Mouse (Mus musculus) stomach, postnatal 0 days (tissue): ENCODE measurements around the gene Tulp2. TPM values are rescaled to one million over a fixed set of nuclear protein-coding genes. Genes with fewer than 3 reads are reported as not detected.

Experiments used
- ATAC-seq: fragments of 200-750 bp; cut with Nextera tagmentation; 2 replicates; pipeline ENCODE4 v1.8.0; 2017; ENCODE audit not compliant: low FRiP score, low TSS enrichment
- DNase-seq: peaks from one replicate; pipeline ENCODE4 v3.0.0-alpha.2; 2016; ENCODE audit warnings: low spot score
- H3K27ac ChIP-seq: fragments of 300-500 bp; sonication (generic); replicated peaks from 2 replicates; pipeline ENCODE4 v1.5.1; 2014; ENCODE audit warnings: mild to moderate bottlenecking, control low read depth
- H3K27me3 ChIP-seq: fragments of 300-500 bp; sonication (generic); 2 replicates; pipeline ENCODE4 v1.6.1; 2014; ENCODE audit warnings: low read length; ENCODE audit not compliant: control insufficient read depth, insufficient read depth
- H3K36me3 ChIP-seq: fragments of 300-500 bp; sonication (generic); 2 replicates; pipeline ENCODE4 v1.6.1; 2014; ENCODE audit warnings: low read length, mixed read lengths; ENCODE audit not compliant: control insufficient read depth, insufficient read depth
- H3K4me1 ChIP-seq: fragments of 300-500 bp; sonication (generic); replicated peaks from 2 replicates; pipeline ENCODE4 v1.6.1; 2014; ENCODE audit warnings: antibody characterized with exemption; ENCODE audit not compliant: control insufficient read depth, insufficient read depth
- H3K4me2 ChIP-seq: fragments of 300-500 bp; sonication (generic); replicated peaks from 2 replicates; pipeline ENCODE4 v1.6.1; 2014; ENCODE audit warnings: low read depth, mild to moderate bottlenecking, control low read depth, moderate library complexity
- H3K4me3 ChIP-seq: fragments of 300-500 bp; sonication (generic); 2 replicates; pipeline ENCODE4 v1.5.1; 2014; ENCODE audit warnings: low read depth, low read length, control low read depth
- H3K9ac ChIP-seq: fragments of 300-500 bp; sonication (generic); 2 replicates; pipeline ENCODE4 v1.6.1; 2014; ENCODE audit warnings: mild to moderate bottlenecking, low read length, control low read depth, mixed read lengths
- H3K9me3 ChIP-seq: fragments of 300-500 bp; sonication (generic); 2 replicates; pipeline ENCODE4 v1.6.1; 2016; ENCODE audit warnings: low read length; ENCODE audit not compliant: control insufficient read depth
- CTCF ChIP-seq: IDR thresholded peaks from 2 replicates; pipeline ENCODE4 v1.5.1; 2016; ENCODE audit warnings: antibody characterized with exemption, low read depth, mild to moderate bottlenecking, moderate library complexity
- EP300 ChIP-seq: optimal IDR thresholded peaks from 2 replicates; pipeline ENCODE3; 2016; ENCODE audit warnings: antibody characterized with exemption
- WGBS: fragments of 180-500 bp; shearing (Covaris S2); extraction: QIAGEN DNeasy Blood & Tissue Kit; methylation state at CpG from one replicate; pipeline ENCODE4 v1.1.7; 2014; 5-methylcytosine and 5-hydroxymethylcytosine counted together
- polyA plus RNA-seq: library from polyadenylated mRNA; unstranded; fragments of >200 nt; fragmentation: Nextera tagmentation; extraction: Ambion mirVana; gene quantifications from 2 replicates; pipeline ENCODE4 v1.2.1, GENCODE M21; 2015

Gene Tulp2
- polyA plus RNA-seq, 1 experiment from 2014 or later = 0.32 TPM

DNA sequence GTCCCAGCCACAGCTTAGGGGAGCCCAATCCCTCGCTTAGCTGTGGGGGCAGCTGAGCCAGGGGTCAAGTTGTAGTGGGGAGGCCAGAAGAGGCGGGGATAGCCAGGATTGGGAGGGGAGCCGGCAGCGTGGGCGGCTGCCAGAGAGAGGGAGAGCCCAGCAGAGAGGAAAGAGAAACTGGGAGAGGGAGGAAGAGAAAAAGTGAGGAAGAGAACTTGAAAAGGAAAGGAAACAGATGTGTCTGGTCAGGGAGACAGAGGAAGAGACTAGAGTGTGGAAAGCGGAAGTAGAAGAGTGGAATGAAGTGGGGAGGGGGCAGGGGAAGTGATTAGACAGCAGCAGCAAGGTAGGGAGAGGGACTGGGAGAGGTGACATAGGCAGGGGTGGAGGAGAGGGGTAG, 47.8 kb downstream of the Tulp2 start:
- no peaks in the 10 kb centered on the region for H3K9me3 ChIP-seq
- H3K36me3 ChIP-seq = no peaks in the 10 kb centered on the region
- ATAC-seq (no peak), DNase-seq (no peak)
- H3K4me3 ChIP-seq = no peak overlapping the region
- H3K27me3 ChIP-seq = no peaks in the 10 kb centered on the region
- peak overlapping the region; percentile 24; the same call in 1 of the 2 replicates for H3K27ac ChIP-seq
- TF ChIP-seq CTCF = no peak
- TF ChIP-seq EP300 = no peak
- H3K9ac ChIP-seq = no peak overlapping the region
- WGBS = 23% methylated on average over 6 of the region's 6 CpGs
- 0 out of 2 replicates have a peak, but pooled peaks cover 4% of the 10 kb centered on the region for H3K4me1 ChIP-seq
- H3K4me2 ChIP-seq = peak overlapping the region; percentile 2; the same call in 1 of the 2 replicates

- no peaks in the 10 kb centered on the region for H3K9me3 ChIP-seq
- no peaks in the 10 kb centered on the region for H3K36me3 ChIP-seq
- H3K4me2 ChIP-seq = 0 out of 2 replicates have a peak overlapping the region, but pooled peaks have one; percentile 20
- no peaks in the 10 kb centered on the region for H3K27me3 ChIP-seq
- no peak for DNase-seq
- H3K4me1 ChIP-seq = no peaks in the 10 kb centered on the region
- ATAC-seq = no peak
- TF ChIP-seq CTCF = no peak
- TF ChIP-seq EP300 = no peak
- H3K4me3 ChIP-seq = 0 out of 2 replicates have a peak overlapping the region, but pooled peaks have one; percentile 2
- WGBS = 31% methylated on average over 2 of the region's 2 CpGs
- no peak overlapping the region for H3K9ac ChIP-seq
- peak overlapping the region; percentile 67; the same call in 1 of the 2 replicates for H3K27ac ChIP-seq
Observed at GRCm38 (mm10) chr7:45530643-45531042, 49.0 kb downstream of the Tulp2 start.

GRCm38 (mm10) chr7:45535676-45536075, 54.0 kb downstream of the Tulp2 start:
- no peaks in the 10 kb centered on the region for H3K9me3 ChIP-seq
- no peaks in the 10 kb centered on the region for H3K36me3 ChIP-seq
- no peak overlapping the region for H3K9ac ChIP-seq
- H3K4me2 ChIP-seq = no peak overlapping the region
- ATAC-seq = no peak
- TF ChIP-seq EP300 (no peak), CTCF (peak; percentile 24)
- H3K27me3 ChIP-seq = no peaks in the 10 kb centered on the region
- H3K27ac ChIP-seq = no peak overlapping the region
- no peak overlapping the region for H3K4me3 ChIP-seq
- no peak for DNase-seq
- H3K4me1 ChIP-seq = no peaks in the 10 kb centered on the region; the same call in 1 of the 2 replicates
- 75% methylated on average over 1 of the region's 1 CpGs for WGBS

DNA sequence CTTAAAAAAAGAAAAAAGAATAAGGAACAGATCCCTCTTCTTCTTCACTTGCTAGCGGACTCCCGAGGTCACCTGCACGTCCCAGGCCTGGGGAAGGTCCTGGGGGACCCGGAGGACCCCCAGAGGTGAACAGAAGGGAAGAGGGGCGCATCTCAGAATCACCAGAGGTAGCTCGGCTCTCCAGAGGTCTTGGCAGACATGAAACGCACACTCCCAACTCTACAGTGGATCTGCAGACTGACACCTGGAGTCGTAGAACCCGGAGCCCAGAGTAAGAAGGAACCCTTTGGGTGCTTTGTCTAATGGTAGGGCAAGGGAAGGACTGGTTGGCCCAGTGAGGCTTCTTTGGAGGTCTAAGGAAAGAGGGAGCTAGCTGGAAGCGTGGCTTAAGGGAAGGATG, 55.9 kb downstream of the Tulp2 start:
- TF ChIP-seq EP300 = no peak
- TF ChIP-seq CTCF = no peak
- H3K4me2 ChIP-seq = peak overlapping the region; percentile 77
- WGBS = 78% methylated on average over 10 of the region's 10 CpGs
- ATAC-seq (0 out of 2 replicates have a peak, but pooled peaks have one; percentile 6), DNase-seq (no peak)
- no peaks in the 10 kb centered on the region for H3K27me3 ChIP-seq
- no peak overlapping the region for H3K27ac ChIP-seq
- no peaks in the 10 kb centered on the region; the same call in 1 of the 2 replicates for H3K4me1 ChIP-seq
- no peaks in the 10 kb centered on the region for H3K36me3 ChIP-seq
- H3K9me3 ChIP-seq = no peaks in the 10 kb centered on the region
- H3K9ac ChIP-seq = no peak overlapping the region; the same call in 1 of the 2 replicates
- no peak overlapping the region for H3K4me3 ChIP-seq

DNA sequence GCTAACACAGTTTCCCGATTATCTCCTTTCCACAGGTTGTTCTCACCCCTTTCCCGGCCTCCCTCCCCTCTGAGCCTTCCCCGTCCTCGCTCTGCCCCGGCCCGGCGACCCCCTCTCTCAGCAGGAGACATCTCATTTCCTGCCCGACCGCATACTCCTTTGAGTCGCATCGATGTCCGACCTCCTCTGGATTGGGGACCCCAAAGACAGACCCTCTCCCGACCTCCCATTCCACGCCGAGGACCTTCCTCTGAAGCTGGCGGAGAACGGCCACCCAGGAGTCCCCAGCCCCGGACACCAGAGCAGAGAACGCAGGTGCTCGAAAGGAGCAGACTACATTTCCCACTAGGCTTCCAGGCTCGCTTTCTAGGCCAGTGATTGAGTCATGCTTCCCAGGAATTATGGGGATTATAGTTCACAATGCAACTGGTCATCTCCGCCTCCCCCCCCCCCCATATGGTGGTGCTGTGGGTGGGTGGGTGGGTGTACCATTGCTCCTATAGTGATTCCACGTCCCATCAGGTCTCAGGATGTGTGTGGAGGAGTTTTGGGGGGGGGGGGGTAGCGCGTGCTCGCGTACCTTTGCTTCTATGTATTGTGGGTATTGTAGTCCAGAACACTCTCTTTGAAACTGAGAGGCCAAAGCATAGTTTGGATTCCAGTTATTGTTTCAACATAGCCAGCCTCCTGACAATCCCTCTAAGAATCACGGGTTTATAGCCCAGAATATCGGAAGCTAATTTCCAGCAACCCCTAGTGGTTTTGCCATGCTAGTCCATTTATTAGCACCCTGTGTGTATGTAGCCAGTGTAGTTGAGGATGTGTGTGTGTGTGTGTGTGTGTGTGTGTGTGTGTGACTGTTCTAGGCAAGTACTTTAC, 56.7 kb downstream of the Tulp2 start:
- H3K4me1 ChIP-seq = no peaks in the 10 kb centered on the region; the same call in 1 of the 2 replicates
- peak; percentile 66 for TF ChIP-seq CTCF
- no peak for TF ChIP-seq EP300
- no peak overlapping the region for H3K27ac ChIP-seq
- no peaks in the 10 kb centered on the region for H3K36me3 ChIP-seq
- H3K9ac ChIP-seq = peak overlapping the region; percentile 61
- DNase-seq (peak; percentile 63), ATAC-seq (peak; percentile 65)
- H3K4me2 ChIP-seq = peak overlapping the region; percentile 77
- 1% methylated on average over 28 of the region's 29 CpGs for WGBS
- H3K27me3 ChIP-seq = no peaks in the 10 kb centered on the region
- no peaks in the 10 kb centered on the region for H3K9me3 ChIP-seq
- peak overlapping the region; percentile 45 for H3K4me3 ChIP-seq

- Histone ChIP-seq H3K4me3 (no peak overlapping the region), H3K27me3 (no peaks in the 10 kb centered on the region), H3K4me1 (no peaks in the 10 kb centered on the region; the same call in 1 of the 2 replicates), H3K9ac (no peak overlapping the region), H3K4me2 (no peak overlapping the region), H3K9me3 (no peaks in the 10 kb centered on the region), H3K36me3 (no peaks in the 10 kb centered on the region), H3K27ac (no peak overlapping the region)
- TF ChIP-seq EP300 = no peak
- TF ChIP-seq CTCF = no peak
- ATAC-seq (no peak; the same call in 1 of the 2 replicates), DNase-seq (no peak)
- WGBS = 75% methylated on average over 3 of the region's 3 CpGs
Observed at GRCm38 (mm10) chr7:45539095-45539494, 57.4 kb downstream of the Tulp2 start.
